Mouse (Mus musculus): ENCODE results near the gene Cyp2d11. TPM values are rescaled to one million over a fixed set of nuclear protein-coding genes. Genes with fewer than 3 reads are reported as not detected.

Cyp2d11 gene
- total and polyA plus RNA-seq, 2 experiments from 2014 or later = not detected

DNA sequence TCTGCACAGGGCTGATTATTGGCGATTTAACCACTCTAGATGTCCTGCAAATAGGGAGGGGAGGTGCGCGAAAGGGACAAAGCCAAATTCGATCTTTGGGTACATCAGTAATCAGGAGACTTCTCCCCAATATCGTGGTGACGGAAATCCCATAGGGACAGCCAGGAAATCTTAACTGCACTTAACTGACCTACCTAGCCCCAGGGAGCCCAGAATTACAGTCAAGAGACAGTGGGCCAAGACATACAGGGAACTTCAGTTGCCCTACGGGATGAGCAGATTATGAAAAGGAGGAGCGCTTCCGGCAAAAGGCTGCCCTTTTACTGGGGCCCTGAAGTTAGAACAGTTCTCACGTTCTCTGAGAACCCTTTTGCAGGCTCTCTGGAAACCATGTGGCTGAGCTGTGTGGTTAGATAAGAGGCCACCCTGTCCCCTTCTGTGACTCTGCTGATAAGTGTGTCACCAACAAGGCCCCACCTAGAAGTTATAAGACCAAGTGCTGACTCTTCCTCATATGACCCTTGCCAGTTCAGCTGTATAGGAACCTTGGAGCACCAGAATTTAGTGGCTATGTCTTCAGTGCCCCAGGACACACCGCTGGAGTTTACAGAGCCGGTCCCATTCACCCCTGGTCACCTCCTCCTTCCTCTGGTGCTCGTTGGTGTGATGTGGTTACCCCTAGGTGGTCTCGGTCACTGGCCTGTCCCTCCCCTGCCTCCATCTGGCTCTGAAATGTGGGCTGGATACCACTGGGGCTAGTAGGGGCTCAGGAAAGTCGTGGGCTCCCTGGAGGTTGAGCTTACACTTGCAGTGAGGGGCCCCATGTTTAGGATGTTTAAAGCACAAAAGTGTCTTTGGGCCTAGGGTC, 51.9 kb downstream of the Cyp2d11 start:
- Histone ChIP-seq H3K4me3 (ENCODE audit: low read depth, low read length) (no peak overlapping the region), H3K4me1 (ENCODE audit: insufficient read depth, low read length) (peaks cover 8% of the 10 kb centered on the region), H3K27me3 (ENCODE audit: insufficient read depth, low read length) (peaks cover 9% of the 10 kb centered on the region; the same call in 1 of the 2 replicates), H3K9me3 (ENCODE audit: low read length) (no peaks in the 10 kb centered on the region), H3K36me3 (ENCODE audit: insufficient read depth, low read length) (no peaks in the 10 kb centered on the region), H3K27ac (ENCODE audit: low read depth, low read length) (no peak overlapping the region), H3K9ac (replicated peaks; ENCODE audit: low read length, poor library complexity, severe bottlenecking) (no peak overlapping the region), H3K4me2 (ENCODE audit: low read depth, low read length, poor library complexity, severe bottlenecking) (peak overlapping the region; percentile 43; the same call in 1 of the 2 replicates)
- no peak for TF ChIP-seq CTCF (IDR thresholded peaks at IDR 0.05)
- no peak for ATAC-seq (ENCODE audit: low FRiP score)
- DNase-seq (ENCODE audit: low spot score) = no peak
- 69% methylated on average over 15 of the region's 15 CpGs for WGBS

- Histone ChIP-seq H3K4me1 (ENCODE audit: insufficient read depth, low read length) (peaks cover 7% of the 10 kb centered on the region), H3K36me3 (ENCODE audit: insufficient read depth, low read length) (no peaks in the 10 kb centered on the region), H3K9me3 (ENCODE audit: low read length) (no peaks in the 10 kb centered on the region), H3K27me3 (ENCODE audit: insufficient read depth, low read length) (peaks cover 9% of the 10 kb centered on the region; the same call in 1 of the 2 replicates), H3K4me3 (ENCODE audit: low read depth, low read length) (peak overlapping the region; percentile 13; the same call in 1 of the 2 replicates), H3K9ac (replicated peaks; ENCODE audit: low read length, poor library complexity, severe bottlenecking) (peak overlapping the region; percentile 29; the same call in 1 of the 2 replicates), H3K4me2 (ENCODE audit: low read depth, low read length, poor library complexity, severe bottlenecking) (peak overlapping the region; percentile 43), H3K27ac (ENCODE audit: low read depth, low read length) (no peak overlapping the region)
- 4% methylated on average over 40 of the region's 40 CpGs for WGBS
- DNase-seq (ENCODE audit: low spot score) (no peak), ATAC-seq (ENCODE audit: low FRiP score) (no peak)
- TF ChIP-seq CTCF (IDR thresholded peaks at IDR 0.05) = no peak
These were observed 52.8 kb downstream of the Cyp2d11 start for GRCm38 (mm10) chr15:82341036-82341501.

GRCm38 (mm10) chr15:82340414-82341035, 53.3 kb downstream of the Cyp2d11 start:
- Histone ChIP-seq H3K4me1 (ENCODE audit: insufficient read depth, low read length) (peaks cover 7% of the 10 kb centered on the region), H3K27ac (ENCODE audit: low read depth, low read length) (no peak overlapping the region), H3K27me3 (ENCODE audit: insufficient read depth, low read length) (peaks cover 9% of the 10 kb centered on the region; the same call in 1 of the 2 replicates), H3K9ac (replicated peaks; ENCODE audit: low read length, poor library complexity, severe bottlenecking) (0 out of 2 replicates have a peak overlapping the region, but pooled peaks have one; percentile 29), H3K4me2 (ENCODE audit: low read depth, low read length, poor library complexity, severe bottlenecking) (peak overlapping the region; percentile 43), H3K36me3 (ENCODE audit: insufficient read depth, low read length) (0 out of 2 replicates have a peak, but pooled peaks cover 4% of the 10 kb centered on the region), H3K9me3 (ENCODE audit: low read length) (no peaks in the 10 kb centered on the region), H3K4me3 (ENCODE audit: low read depth, low read length) (no peak overlapping the region; the same call in 1 of the 2 replicates)
- no peak for TF ChIP-seq CTCF (IDR thresholded peaks at IDR 0.05)
- no peak for DNase-seq (ENCODE audit: low spot score)
- 47% methylated on average over 21 of the region's 21 CpGs for WGBS
- ATAC-seq (ENCODE audit: low FRiP score) = no peak

DNA sequence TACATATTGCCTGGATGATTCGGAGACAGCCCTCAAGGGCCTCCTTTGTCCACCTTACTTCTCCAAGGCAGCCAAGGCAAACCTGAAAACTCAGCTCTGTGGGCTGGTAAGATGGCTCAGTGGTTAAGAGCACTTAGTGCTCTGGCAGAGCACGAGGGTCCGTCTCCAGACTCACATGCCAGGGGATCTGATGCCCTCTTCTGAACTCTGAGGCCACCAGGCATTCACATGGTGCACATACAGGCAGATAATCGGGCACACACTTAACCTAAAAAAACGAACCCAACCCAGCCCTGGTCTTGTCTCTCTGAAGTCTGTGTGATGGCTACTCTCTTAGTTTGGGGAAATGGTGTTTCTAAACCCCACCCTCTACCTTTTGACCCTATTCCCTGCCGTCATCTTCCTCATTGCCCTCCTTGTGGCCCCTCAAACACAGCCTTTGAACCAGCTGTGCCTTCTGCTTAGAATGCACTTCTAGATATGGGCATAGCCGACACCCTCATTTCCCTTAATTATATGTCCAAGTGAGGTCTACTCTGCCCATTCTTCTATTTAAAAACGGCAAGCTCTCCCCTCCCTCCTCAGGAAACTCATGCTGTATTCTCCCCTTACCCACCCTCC, 54.1 kb downstream of the Cyp2d11 start:
- no peak for ATAC-seq (ENCODE audit: low FRiP score)

More for the DNA sequence above, 54.1 kb downstream of the Cyp2d11 start:
- no peak for TF ChIP-seq CTCF (IDR thresholded peaks at IDR 0.05)
- H3K4me2 ChIP-seq (ENCODE audit: low read depth, low read length, poor library complexity, severe bottlenecking) = no peak overlapping the region
- DNase-seq (ENCODE audit: low spot score) = no peak
- 82% methylated on average over 8 of the region's 8 CpGs for WGBS
- no peak overlapping the region for H3K27ac ChIP-seq (ENCODE audit: low read depth, low read length)
- no peaks in the 10 kb centered on the region for H3K9me3 ChIP-seq (ENCODE audit: low read length)
- H3K9ac ChIP-seq (replicated peaks; ENCODE audit: low read length, poor library complexity, severe bottlenecking) = no peak overlapping the region
- H3K27me3 ChIP-seq (ENCODE audit: insufficient read depth, low read length) = peaks cover 9% of the 10 kb centered on the region; the same call in 1 of the 2 replicates
- 0 out of 2 replicates have a peak, but pooled peaks cover 11% of the 10 kb centered on the region for H3K36me3 ChIP-seq (ENCODE audit: insufficient read depth, low read length)
- H3K4me1 ChIP-seq (ENCODE audit: insufficient read depth, low read length) = peaks cover 7% of the 10 kb centered on the region
- H3K4me3 ChIP-seq (ENCODE audit: low read depth, low read length) = no peak overlapping the region

Small RNA genes within 50 kb of the gene (microRNA-seq; reads per million reads assigned to microRNA genes)
- not detected for gene Gm25990 (ENCODE audit: borderline number of aligned reads)
- not detected for gene Gm27331 (ENCODE audit: borderline number of aligned reads)
- gene Mir7684 (ENCODE audit: borderline number of aligned reads) = not detected

Other genes starting within 250 kb of the Cyp2d11 start
- gene Srebf2, start 246.8 kb downstream of the Cyp2d11 start, total RNA-seq (2014; rRNA removed) = 204 and 245 TPM in 2 replicates
- 141 and 150 TPM in 2 replicates for gene Srebf2, start 246.8 kb downstream of the Cyp2d11 start, polyA plus RNA-seq (2015; fragmentation: Nextera tagmentation; extraction: Ambion mirVana)
- gene Shisa8, start 181.2 kb downstream of the Cyp2d11 start, total RNA-seq (2014; rRNA removed) = 6.5 and 7.6 TPM in 2 replicates
- gene Shisa8, start 181.2 kb downstream of the Cyp2d11 start, polyA plus RNA-seq (2015; fragmentation: Nextera tagmentation; extraction: Ambion mirVana) = 1.6 and 2.2 TPM in 2 replicates
- 0.94 and 2.1 TPM in 2 replicates for gene Tnfrsf13c, start 169.7 kb downstream of the Cyp2d11 start, total RNA-seq (2014; rRNA removed)
- 0.18 and 0.27 TPM in 2 replicates for gene Tnfrsf13c, start 169.7 kb downstream of the Cyp2d11 start, polyA plus RNA-seq (2015; fragmentation: Nextera tagmentation; extraction: Ambion mirVana)
- gene Cenpm, start 149.3 kb downstream of the Cyp2d11 start, total RNA-seq (2014; rRNA removed) = 5.2 and 17.9 TPM in 2 replicates
- 10.2 TPM in 2 replicates for gene Cenpm, start 149.3 kb downstream of the Cyp2d11 start, polyA plus RNA-seq (2015; fragmentation: Nextera tagmentation; extraction: Ambion mirVana)
- gene 1500009C09Rik, start 141.6 kb downstream of the Cyp2d11 start, total RNA-seq (2014; rRNA removed) = 139 and 156 TPM in 2 replicates
- 15.4 and 17.9 TPM in 2 replicates for gene 1500009C09Rik, start 141.6 kb downstream of the Cyp2d11 start, polyA plus RNA-seq (2015; fragmentation: Nextera tagmentation; extraction: Ambion mirVana)
- 480 and 506 TPM in 2 replicates for gene Sept3, start 119.1 kb downstream of the Cyp2d11 start, total RNA-seq (2014; rRNA removed)
- gene Sept3, start 119.1 kb downstream of the Cyp2d11 start, polyA plus RNA-seq (2015; fragmentation: Nextera tagmentation; extraction: Ambion mirVana) = 369 and 404 TPM in 2 replicates
- gene Wbp2nl, start 95.1 kb downstream of the Cyp2d11 start, total RNA-seq (2014; rRNA removed) = 0.60 and 0.99 TPM in 2 replicates
- 0.11 and 0.23 TPM in 2 replicates for gene Wbp2nl, start 95.1 kb downstream of the Cyp2d11 start, polyA plus RNA-seq (2015; fragmentation: Nextera tagmentation; extraction: Ambion mirVana)
- gene Naga, start 55.1 kb downstream of the Cyp2d11 start, total RNA-seq (2014; rRNA removed) = 36.6 and 38.0 TPM in 2 replicates
- 25.0 and 30.8 TPM in 2 replicates for gene Naga, start 55.1 kb downstream of the Cyp2d11 start, polyA plus RNA-seq (2015; fragmentation: Nextera tagmentation; extraction: Ambion mirVana)
- gene Pheta2, start 55.1 kb downstream of the Cyp2d11 start, total RNA-seq (2014; rRNA removed) = 0.28 and 1.5 TPM in 2 replicates
- gene Pheta2, start 55.1 kb downstream of the Cyp2d11 start, polyA plus RNA-seq (2015; fragmentation: Nextera tagmentation; extraction: Ambion mirVana) = 0.82 and 0.88 TPM in 2 replicates
- gene Smdt1, start 55.1 kb downstream of the Cyp2d11 start, total RNA-seq (2014; rRNA removed) = 186 and 226 TPM in 2 replicates
- gene Smdt1, start 55.1 kb downstream of the Cyp2d11 start, polyA plus RNA-seq (2015; fragmentation: Nextera tagmentation; extraction: Ambion mirVana) = 352 and 383 TPM in 2 replicates
- 241 and 287 TPM in 2 replicates for gene Ndufa6, start 39.7 kb downstream of the Cyp2d11 start, total RNA-seq (2014; rRNA removed)
- gene Ndufa6, start 39.7 kb downstream of the Cyp2d11 start, polyA plus RNA-seq (2015; fragmentation: Nextera tagmentation; extraction: Ambion mirVana) = 481 and 482 TPM in 2 replicates
- gene Cyp2d22, start 13.8 kb downstream of the Cyp2d11 start, total RNA-seq (2014; rRNA removed) = 1.6 and 2.4 TPM in 2 replicates
- 1.7 and 2.2 TPM in 2 replicates for gene Cyp2d22, start 13.8 kb downstream of the Cyp2d11 start, polyA plus RNA-seq (2015; fragmentation: Nextera tagmentation; extraction: Ambion mirVana)
- not detected in 2 replicates for gene Cyp2d10, start 13.2 kb upstream of the Cyp2d11 start, total RNA-seq (2014; rRNA removed)
- gene Cyp2d10, start 13.2 kb upstream of the Cyp2d11 start, polyA plus RNA-seq (2015; fragmentation: Nextera tagmentation; extraction: Ambion mirVana) = not detected in 2 replicates
- gene Cyp2d9, start 39.4 kb upstream of the Cyp2d11 start, total RNA-seq (2014; rRNA removed) = not detected in 2 replicates
- not detected in 2 replicates for gene Cyp2d9, start 39.4 kb upstream of the Cyp2d11 start, polyA plus RNA-seq (2015; fragmentation: Nextera tagmentation; extraction: Ambion mirVana)
- gene Cyp2d12, start 161.1 kb upstream of the Cyp2d11 start, total RNA-seq (2014; rRNA removed) = not detected in 2 replicates
- not detected in 2 replicates for gene Cyp2d12, start 161.1 kb upstream of the Cyp2d11 start, polyA plus RNA-seq (2015; fragmentation: Nextera tagmentation; extraction: Ambion mirVana)
- gene Cyp2d34, start 226.9 kb upstream of the Cyp2d11 start, total RNA-seq (2014; rRNA removed) = not detected in 2 replicates
- gene Cyp2d34, start 226.9 kb upstream of the Cyp2d11 start, polyA plus RNA-seq (2015; fragmentation: Nextera tagmentation; extraction: Ambion mirVana) = not detected in 2 replicates

All from midbrain, postnatal 0 days (tissue).